Mouse (Mus musculus) neural tube, embryonic 12.5 days (tissue): ENCODE measurements around the gene Tmem45b. TPM values are rescaled to one million over a fixed set of nuclear protein-coding genes. Genes with fewer than 3 reads are reported as not detected.

ENCODE experiments used
- ATAC-seq: fragments of 200-750 bp; cut with Nextera tagmentation; 2 replicates; pipeline ENCODE4 v1.8.0; 2017; ENCODE audit warnings: low read depth, mild to moderate bottlenecking, moderate TSS enrichment, moderate library complexity; ENCODE audit not compliant: low FRiP score
- H3K27ac ChIP-seq: fragments of 300-500 bp; sonication (generic); 2 replicates; pipeline ENCODE4 v1.5.1; 2016
- H3K27me3 ChIP-seq: fragments of 300-500 bp; sonication (generic); replicated peaks from 2 replicates; pipeline ENCODE4 v1.6.1; 2016; ENCODE audit warnings: mild to moderate bottlenecking
- H3K36me3 ChIP-seq: fragments of 300-500 bp; sonication (generic); 2 replicates; pipeline ENCODE4 v1.6.1; 2016; ENCODE audit warnings: mild to moderate bottlenecking
- H3K4me1 ChIP-seq: fragments of 300-500 bp; sonication (generic); 2 replicates; pipeline ENCODE4 v1.6.1; 2016
- H3K4me2 ChIP-seq: fragments of 300-500 bp; sonication (generic); replicated peaks from 2 replicates; pipeline ENCODE4 v1.6.1; 2016; ENCODE audit warnings: mild to moderate bottlenecking
- H3K4me3 ChIP-seq: fragments of 300-500 bp; sonication (generic); 2 replicates; pipeline ENCODE4 v1.5.1; 2016
- H3K9ac ChIP-seq: fragments of 300-500 bp; sonication (generic); 2 replicates; pipeline ENCODE4 v1.6.1; 2016; ENCODE audit warnings: mild to moderate bottlenecking
- H3K9me3 ChIP-seq: fragments of 300-500 bp; sonication (generic); 2 replicates; pipeline ENCODE4 v1.6.1; 2016; ENCODE audit warnings: mild to moderate bottlenecking
- WGBS: fragments of 180-500 bp; shearing (Covaris S2); methylation state at CpG from one replicate; pipeline ENCODE4 v1.1.7; 2016; 5-methylcytosine and 5-hydroxymethylcytosine counted together
- polyA plus RNA-seq: library from polyadenylated mRNA; unstranded; fragments of >200 nt; fragmentation: Nextera tagmentation; extraction: Ambion mirVana; gene quantifications from 2 replicates; pipeline ENCODE4 v1.2.1, GENCODE M21; 2016

The Tmem45b gene
- polyA plus RNA-seq, 1 experiment from 2014 or later: not detected

DNA sequence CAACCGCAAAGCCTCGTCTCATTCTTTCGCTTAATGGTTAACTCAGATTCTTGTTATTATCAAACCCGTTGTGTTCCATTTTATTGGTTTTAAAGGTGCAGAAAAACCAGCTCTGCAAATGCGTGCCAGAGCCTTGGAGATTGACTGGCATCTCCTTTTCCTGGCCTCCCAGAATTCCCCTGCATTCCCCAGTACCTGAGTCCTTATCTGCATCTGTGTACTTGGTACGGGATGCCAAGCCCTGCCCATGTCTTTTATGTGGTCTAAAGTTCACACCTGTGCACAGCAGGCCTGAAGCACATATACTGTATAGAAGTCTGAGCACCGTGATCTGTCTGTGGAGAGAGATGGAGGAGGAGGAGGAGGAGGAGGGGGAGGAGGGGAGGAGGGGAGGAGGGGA is 26.4 kb downstream of the Tmem45b start:
- H3K9me3 ChIP-seq: no peaks in the 10 kb centered on the region
- no peaks in the 10 kb centered on the region for H3K36me3 ChIP-seq
- no peak overlapping the region for H3K4me3 ChIP-seq
- H3K27me3 ChIP-seq: no peaks in the 10 kb centered on the region
- no peak overlapping the region for H3K9ac ChIP-seq
- no peaks in the 10 kb centered on the region for H3K4me1 ChIP-seq
- H3K4me2 ChIP-seq: no peak overlapping the region
- no peak overlapping the region for H3K27ac ChIP-seq
- ATAC-seq: no peak
- WGBS: 89% methylated on average over 7 of the region's 7 CpGs

- WGBS: 88% methylated on average over 8 of the region's 8 CpGs
- Histone ChIP-seq H3K4me2 (no peak overlapping the region), H3K36me3 (no peaks in the 10 kb centered on the region), H3K9me3 (no peaks in the 10 kb centered on the region), H3K27ac (no peak overlapping the region), H3K27me3 (no peaks in the 10 kb centered on the region), H3K4me1 (no peaks in the 10 kb centered on the region), H3K4me3 (no peak overlapping the region), H3K9ac (no peak overlapping the region)
- ATAC-seq: no peak
Observed at GRCm38 (mm10) chr9:31435415-31435814, 28.8 kb downstream of the Tmem45b start.

GRCm38 (mm10) chr9:31433431-31433830 is 30.8 kb downstream of the Tmem45b start:
- Histone ChIP-seq H3K27ac (no peak overlapping the region), H3K4me1 (no peaks in the 10 kb centered on the region), H3K4me3 (no peak overlapping the region), H3K36me3 (no peaks in the 10 kb centered on the region), H3K9me3 (no peaks in the 10 kb centered on the region), H3K27me3 (no peaks in the 10 kb centered on the region), H3K4me2 (no peak overlapping the region), H3K9ac (no peak overlapping the region)
- no peak for ATAC-seq
- WGBS: 88% methylated on average over 3 of the region's 3 CpGs

DNA sequence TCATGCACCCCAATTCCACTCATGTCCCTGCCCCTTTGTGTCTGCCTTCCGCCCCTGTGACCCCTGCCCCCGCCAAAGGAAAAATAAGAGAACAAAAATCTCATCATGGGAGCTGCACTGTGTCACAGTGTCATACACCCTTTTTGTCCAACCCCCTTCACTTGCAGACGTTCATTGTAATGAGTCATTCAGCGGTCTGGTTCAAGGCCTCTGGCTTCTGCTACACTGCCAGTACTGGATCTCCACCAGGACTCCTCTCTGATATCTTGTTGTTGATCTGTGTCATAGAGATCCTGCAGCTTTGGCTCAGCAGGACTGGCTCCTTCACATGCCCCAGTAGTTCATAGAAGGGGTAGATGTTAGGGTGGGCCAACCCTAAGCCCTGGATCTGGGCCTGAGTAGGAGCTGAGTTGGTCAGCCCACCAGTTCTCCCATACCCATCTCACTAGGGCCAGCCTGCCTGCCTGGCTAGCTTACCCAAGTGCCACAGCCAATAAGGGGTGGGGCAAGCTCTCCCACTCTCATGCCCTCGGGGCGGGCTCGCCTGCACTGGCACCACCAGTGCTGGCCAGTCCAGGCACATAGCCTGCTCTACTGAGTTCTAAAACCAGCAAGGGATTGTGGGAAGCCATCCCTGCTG is 31.8 kb downstream of the Tmem45b start:
- Histone ChIP-seq H3K4me2 (no peak overlapping the region), H3K27ac (no peak overlapping the region), H3K4me1 (no peaks in the 10 kb centered on the region), H3K9me3 (no peaks in the 10 kb centered on the region), H3K4me3 (no peak overlapping the region), H3K9ac (no peak overlapping the region), H3K36me3 (no peaks in the 10 kb centered on the region), H3K27me3 (no peaks in the 10 kb centered on the region)
- no peak for ATAC-seq
- WGBS: 79% methylated on average over 7 of the region's 7 CpGs

DNA sequence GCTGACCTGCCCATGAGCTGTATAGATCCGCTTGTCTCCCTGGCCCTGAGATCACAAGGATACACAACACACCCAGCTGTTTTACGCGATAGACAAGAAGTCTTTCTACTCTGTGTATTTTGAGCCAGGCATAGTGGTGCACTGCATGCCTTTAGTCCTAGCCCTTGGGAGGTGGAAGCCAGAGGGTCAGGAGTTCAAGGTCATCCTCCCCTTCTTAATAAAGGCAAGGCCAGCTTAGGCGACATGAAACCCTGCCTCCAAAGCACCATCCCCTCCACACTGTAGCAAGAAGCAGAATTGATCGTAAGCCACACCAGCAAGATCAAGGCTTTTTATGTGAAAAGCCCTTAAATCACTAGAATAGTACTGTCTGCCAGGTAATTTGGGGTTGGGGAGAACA is 32.5 kb downstream of the Tmem45b start:
- 79% methylated on average over 5 of the region's 5 CpGs for WGBS
- no peak overlapping the region for H3K27ac ChIP-seq
- no peaks in the 10 kb centered on the region for H3K9me3 ChIP-seq
- H3K4me1 ChIP-seq: no peaks in the 10 kb centered on the region
- H3K9ac ChIP-seq: no peak overlapping the region
- no peaks in the 10 kb centered on the region for H3K27me3 ChIP-seq
- no peak for ATAC-seq
- H3K36me3 ChIP-seq: no peaks in the 10 kb centered on the region
- H3K4me3 ChIP-seq: no peak overlapping the region
- H3K4me2 ChIP-seq: no peak overlapping the region

DNA sequence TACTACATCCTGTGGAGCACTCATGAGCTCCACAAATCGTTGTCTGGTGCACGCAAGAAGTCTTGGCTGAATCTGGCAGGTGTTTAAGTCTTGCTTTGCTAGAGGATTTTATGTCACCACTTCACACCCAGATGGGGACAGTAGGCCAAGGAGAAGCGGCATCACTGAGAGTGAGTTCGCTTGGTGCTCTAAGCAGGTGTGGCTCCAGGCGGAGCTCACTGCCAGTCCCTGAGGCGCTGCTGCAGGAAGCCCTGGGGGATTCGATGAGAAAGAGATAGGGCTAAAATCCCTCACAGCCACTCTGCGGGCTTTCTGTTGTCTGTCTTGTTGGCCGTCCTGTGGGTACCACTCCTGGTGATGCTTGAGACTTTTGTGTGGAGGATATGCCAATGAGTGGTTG is 34.3 kb downstream of the Tmem45b start:
- Histone ChIP-seq H3K27ac (no peak overlapping the region), H3K4me2 (no peak overlapping the region), H3K9ac (no peak overlapping the region), H3K9me3 (no peaks in the 10 kb centered on the region), H3K4me1 (no peaks in the 10 kb centered on the region), H3K4me3 (no peak overlapping the region), H3K36me3 (no peaks in the 10 kb centered on the region), H3K27me3 (no peaks in the 10 kb centered on the region)
- 82% methylated on average over 9 of the region's 9 CpGs for WGBS
- no peak for ATAC-seq

- H3K9ac ChIP-seq: no peak overlapping the region
- H3K36me3 ChIP-seq: peaks cover 4% of the 10 kb centered on the region; the same call in 1 of the 2 replicates
- H3K27ac ChIP-seq: no peak overlapping the region
- H3K4me3 ChIP-seq: no peak overlapping the region
- H3K9me3 ChIP-seq: no peaks in the 10 kb centered on the region
- ATAC-seq: no peak
- no peak overlapping the region for H3K4me2 ChIP-seq
- H3K4me1 ChIP-seq: no peaks in the 10 kb centered on the region
- H3K27me3 ChIP-seq: no peaks in the 10 kb centered on the region
- WGBS: 86% methylated on average over 7 of the region's 7 CpGs
Observed at GRCm38 (mm10) chr9:31428971-31429370, 35.3 kb downstream of the Tmem45b start.

DNA sequence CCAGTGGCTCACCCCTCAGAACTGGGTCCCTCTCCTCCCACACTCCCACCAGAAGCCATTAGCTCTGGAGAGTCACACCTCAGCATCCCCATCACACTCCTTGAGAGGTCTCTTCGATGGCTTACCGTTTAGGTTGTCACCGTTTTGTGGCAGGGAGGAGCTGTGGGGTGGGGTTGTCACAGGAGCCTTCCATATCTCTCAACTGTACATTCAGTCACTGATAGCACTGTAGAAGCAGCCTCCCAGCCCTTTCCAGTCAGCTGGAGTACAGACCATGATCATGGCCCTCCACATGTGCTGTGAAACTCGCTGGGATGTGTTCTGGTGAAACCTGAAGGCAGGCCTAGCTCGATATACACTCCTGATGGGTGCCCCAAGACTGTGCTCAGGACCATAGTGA is 42.1 kb downstream of the Tmem45b start:
- Histone ChIP-seq H3K9me3 (no peaks in the 10 kb centered on the region), H3K27me3 (no peaks in the 10 kb centered on the region), H3K9ac (no peak overlapping the region), H3K4me2 (no peak overlapping the region), H3K36me3 (peaks cover 52% of the 10 kb centered on the region), H3K4me1 (no peaks in the 10 kb centered on the region), H3K4me3 (no peak overlapping the region), H3K27ac (no peak overlapping the region)
- ATAC-seq: no peak
- 92% methylated on average over 5 of the region's 5 CpGs for WGBS

DNA sequence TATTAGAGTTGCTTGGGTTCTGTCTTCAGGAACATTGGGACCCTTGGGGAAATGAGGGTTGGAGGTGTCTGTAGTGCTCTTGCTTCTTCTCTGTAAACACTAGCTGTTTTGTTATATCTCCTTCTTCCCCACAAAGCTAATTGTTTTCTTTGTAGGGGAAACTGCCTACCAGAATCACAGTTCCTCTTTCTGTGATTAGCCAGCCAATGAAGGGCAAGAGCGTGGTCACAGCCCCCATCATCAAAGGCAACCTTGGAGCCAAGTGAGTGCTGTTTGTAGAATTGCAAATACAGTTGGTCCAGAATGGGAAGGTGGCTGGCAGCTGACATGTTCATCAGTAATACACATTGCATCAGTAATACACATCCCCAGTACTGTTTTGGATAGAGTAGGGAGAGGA is 45.4 kb downstream of the Tmem45b start:
- Histone ChIP-seq H3K4me3 (no peak overlapping the region), H3K36me3 (peaks cover 76% of the 10 kb centered on the region), H3K4me2 (no peak overlapping the region), H3K9ac (no peak overlapping the region), H3K9me3 (no peaks in the 10 kb centered on the region), H3K27me3 (no peaks in the 10 kb centered on the region), H3K4me1 (no peaks in the 10 kb centered on the region), H3K27ac (no peak overlapping the region)
- 84% methylated on average over 1 of the region's 1 CpGs for WGBS
- ATAC-seq: no peak

- H3K27ac ChIP-seq: no peak overlapping the region
- no peak overlapping the region for H3K4me3 ChIP-seq
- H3K27me3 ChIP-seq: no peaks in the 10 kb centered on the region
- no peak for ATAC-seq
- no peaks in the 10 kb centered on the region for H3K9me3 ChIP-seq
- peaks cover 88% of the 10 kb centered on the region for H3K36me3 ChIP-seq
- no peak overlapping the region for H3K9ac ChIP-seq
- 91% methylated on average over 4 of the region's 4 CpGs for WGBS
- H3K4me2 ChIP-seq: no peak overlapping the region
- H3K4me1 ChIP-seq: no peaks in the 10 kb centered on the region
Observed at GRCm38 (mm10) chr9:31412165-31412564, 52.1 kb downstream of the Tmem45b start.

GRCm38 (mm10) chr9:31405217-31405616 is 59.0 kb downstream of the Tmem45b start:
- Histone ChIP-seq H3K9me3 (no peaks in the 10 kb centered on the region), H3K4me1 (no peaks in the 10 kb centered on the region), H3K27ac (no peak overlapping the region), H3K27me3 (no peaks in the 10 kb centered on the region), H3K9ac (no peak overlapping the region), H3K36me3 (peaks cover 89% of the 10 kb centered on the region), H3K4me3 (no peak overlapping the region), H3K4me2 (no peak overlapping the region)
- no peak for ATAC-seq
- WGBS: 72% methylated on average over 6 of the region's 6 CpGs

DNA sequence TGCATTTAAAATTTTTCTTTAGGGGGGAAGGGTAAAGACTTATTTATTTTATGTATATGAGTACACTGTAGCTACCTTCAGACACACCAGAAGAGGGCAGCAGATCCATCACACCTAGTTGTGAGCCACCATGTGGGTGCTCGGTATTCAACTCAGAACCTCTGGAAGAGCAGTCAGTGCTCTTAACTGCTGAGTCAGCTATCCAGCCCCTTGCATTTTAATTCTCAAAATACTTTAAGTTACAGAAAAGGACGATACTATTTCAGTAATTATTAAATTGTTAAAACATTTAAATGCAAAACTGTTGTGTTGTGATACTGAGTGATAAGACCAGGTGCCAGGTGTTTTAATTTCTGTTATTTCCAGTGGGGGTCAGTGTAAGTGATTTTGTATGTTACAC is 60.0 kb downstream of the Tmem45b start:
- ATAC-seq: no peak
- Histone ChIP-seq H3K9me3 (no peaks in the 10 kb centered on the region), H3K4me2 (no peak overlapping the region), H3K9ac (no peak overlapping the region), H3K4me1 (no peaks in the 10 kb centered on the region), H3K27me3 (no peaks in the 10 kb centered on the region), H3K36me3 (peaks cover 89% of the 10 kb centered on the region), H3K4me3 (no peak overlapping the region), H3K27ac (no peak overlapping the region)
- 93% methylated on average over 2 of the region's 2 CpGs for WGBS

DNA sequence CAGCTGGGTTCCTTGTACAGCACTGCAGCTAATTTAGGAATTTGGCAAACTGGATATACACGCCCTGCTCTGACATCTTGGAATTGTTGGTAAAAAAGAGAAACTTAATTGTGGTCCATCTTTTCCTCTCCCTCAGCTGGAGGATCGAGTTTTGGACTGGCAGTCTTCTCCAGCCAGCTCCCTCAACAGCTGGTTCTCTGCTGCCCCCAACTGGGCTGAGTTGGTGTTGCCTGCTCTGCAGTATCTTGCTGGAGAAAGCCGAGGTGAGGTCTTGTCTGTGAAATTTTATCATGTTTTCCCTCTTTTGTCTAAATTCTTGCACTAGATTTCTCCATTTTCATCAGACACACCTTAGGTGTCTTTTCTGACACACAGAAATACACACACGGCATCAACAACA is 63.8 kb downstream of the Tmem45b start:
- Histone ChIP-seq H3K36me3 (peaks cover 98% of the 10 kb centered on the region), H3K9me3 (no peaks in the 10 kb centered on the region), H3K9ac (no peak overlapping the region), H3K27ac (no peak overlapping the region), H3K4me1 (no peaks in the 10 kb centered on the region), H3K4me2 (no peak overlapping the region), H3K27me3 (no peaks in the 10 kb centered on the region), H3K4me3 (no peak overlapping the region)
- no peak for ATAC-seq
- WGBS: 59% methylated on average over 4 of the region's 4 CpGs
